Mouse (Mus musculus): Measurements from ENCODE around the gene Mcf2l.

The Mcf2l gene

DNA sequence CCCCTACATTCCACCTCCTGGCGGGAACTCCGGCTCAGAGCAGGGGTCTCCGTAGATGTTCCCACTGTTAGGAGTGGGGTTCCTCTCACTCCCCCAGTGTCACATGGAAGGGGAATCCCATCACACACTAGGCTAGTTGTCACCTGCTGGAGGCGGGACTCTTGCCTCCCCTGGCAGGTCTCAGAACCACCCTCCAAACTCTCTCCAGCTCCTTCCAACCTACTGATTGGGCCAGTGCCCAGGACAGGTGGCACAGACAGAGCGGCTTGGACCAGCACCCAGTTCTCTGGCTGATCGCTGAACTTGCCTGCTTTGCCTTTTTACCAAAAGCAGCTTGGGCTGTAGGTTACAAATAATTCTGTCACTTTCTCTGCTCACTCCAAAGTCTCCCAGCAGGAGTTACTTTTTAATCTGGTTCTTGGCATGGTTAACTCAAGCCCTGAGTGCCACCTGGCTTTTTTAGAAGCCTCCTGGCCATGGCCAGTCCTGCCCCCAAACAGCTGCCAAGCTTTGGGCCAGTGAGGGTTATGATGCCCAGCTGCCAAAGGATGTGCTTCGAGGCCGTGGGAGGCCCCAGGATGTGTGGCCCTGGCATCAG is 687 bp downstream of the Mcf2l start:
- DNase-seq (ENCODE audit: low spot score): no peak

DNA sequence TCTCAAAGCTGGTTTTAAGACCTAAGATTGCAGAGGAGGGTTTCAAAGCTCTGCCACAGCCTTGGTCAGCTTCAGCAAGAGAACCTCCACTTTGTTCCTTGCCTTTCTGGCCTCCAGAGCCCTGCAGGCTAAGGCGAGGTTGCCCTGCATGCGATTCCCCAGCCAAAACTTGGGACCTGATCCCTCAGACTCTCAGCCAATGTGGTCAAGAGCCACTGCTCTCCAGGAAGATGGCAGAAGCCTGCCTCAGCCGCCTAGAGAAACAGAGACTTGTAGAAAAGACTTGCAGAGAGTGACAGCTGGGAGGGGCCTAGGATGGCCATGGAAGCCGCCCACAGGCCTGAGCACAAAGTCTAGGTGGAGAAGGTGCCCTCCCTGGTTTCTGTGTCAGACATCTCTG is 1.4 kb downstream of the Mcf2l start:
- no peak for DNase-seq (ENCODE audit: low spot score)

DNA sequence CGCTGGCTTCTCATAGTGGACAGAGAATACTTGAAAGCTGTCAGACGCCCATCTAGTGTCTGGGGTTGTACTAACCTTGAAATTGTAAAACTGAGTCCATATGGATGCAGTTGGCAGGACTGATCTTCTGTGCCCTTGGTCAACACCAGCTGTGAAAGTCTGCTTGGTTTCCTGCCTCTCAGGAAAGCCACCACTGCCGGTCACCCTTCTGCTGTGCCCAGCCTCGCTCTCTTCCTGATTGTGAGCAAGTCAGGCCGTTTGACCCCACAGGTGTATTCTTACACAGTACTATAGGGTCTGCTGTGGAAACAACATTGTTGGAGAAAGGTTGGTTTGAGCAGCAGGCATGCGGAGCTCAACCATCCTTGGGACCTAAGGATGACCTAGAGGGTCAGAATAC is 3.5 kb downstream of the Mcf2l start:
- no peak for DNase-seq (ENCODE audit: low spot score)

DNA sequence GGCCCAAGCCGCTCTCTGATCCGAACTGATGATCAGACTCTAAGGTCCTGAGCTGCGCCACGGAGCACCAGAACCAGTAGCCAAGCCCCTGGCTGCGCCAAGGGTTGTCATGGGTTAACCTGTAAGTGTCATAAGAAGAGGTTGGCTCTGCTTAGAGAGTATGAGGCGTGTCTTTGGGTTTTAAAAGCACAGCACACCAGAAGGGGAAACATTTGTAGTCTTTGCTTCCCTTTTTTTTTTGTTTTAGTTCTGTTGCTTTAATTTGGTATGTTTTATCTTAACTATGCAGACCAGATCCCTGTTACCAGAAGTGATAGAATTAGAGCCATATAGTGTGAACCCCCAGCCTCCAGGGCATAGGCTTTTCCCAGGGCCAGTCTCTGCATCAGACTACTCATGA is 6.6 kb downstream of the Mcf2l start:
- DNase-seq (ENCODE audit: low spot score): no peak

DNA sequence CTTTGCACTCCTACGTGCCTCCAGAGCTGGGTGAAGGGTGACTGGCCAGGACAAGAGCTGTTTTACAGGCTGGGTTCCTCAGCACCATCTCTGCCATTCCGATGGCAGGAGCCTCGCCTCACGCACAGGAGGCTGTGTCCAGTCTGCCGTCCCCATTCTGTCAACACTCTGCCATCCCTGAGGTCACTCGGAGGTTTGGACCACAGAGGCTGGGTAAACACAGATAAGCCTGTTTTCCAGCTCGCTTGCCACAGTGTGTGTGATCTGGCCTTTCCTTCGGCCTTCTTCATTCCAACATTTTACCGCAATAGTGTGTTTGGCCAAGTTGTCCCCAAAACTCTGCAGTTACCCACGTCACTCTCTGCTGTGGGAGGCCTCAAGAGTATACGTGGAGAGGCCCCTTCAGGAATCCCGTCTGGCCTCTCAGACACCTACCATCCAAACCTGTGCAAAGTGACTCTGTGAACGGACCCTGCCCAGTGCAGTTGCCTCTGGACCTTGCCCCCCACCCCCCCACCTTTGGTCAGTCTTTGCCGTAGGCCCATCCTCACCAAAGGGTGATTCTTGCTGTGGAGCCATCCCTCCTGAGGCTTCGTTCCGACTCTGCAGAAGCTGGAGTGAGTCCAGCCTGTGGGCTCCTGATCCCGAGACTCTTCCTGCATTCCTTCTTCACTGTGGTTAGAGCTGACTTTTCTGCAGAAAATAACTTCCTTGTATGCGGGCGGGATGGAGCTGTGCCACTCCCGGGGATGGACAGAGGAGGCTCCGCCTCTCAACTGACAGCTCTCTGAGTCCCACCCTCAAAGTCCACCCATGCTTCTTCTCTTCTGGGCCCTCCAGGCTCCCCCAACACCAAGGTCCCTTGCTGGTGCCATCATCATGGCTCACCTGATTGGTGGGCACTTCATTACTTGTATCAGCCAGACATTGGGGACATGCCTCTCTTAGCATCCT is 9.7 kb downstream of the Mcf2l start:
- DNase-seq (ENCODE audit: low spot score): no peak

DNA sequence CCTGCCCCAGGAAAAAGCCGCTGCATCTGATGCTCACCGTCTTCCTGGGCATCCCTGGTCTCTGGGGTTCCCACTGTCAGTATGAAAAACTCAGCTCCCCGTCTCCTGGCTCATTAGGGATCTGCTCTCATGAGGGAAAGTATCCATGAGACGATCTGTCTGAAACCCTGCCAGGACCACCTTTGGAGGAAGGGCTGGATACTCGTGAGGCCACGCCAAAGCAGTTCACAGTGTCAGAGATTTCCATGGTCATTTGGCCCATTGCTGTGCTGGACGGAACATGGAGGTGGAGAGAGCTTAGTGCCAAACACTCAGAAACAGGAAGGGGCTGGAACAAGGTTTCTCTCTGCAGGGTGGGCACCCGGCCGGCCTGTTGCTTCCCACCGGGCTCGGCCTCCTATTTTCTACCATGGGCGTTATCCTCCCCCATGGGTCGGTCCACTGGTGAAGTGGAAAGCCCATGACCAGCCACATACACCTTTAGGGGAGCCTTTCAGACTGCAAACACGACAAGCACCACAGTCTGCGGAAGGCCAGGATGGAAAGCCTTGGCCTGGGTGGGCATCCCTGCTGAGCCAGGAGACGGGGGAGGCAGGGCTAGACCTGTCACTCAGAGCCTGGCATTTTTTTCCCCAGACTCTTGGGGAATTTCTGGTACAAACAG is 14.3 kb downstream of the Mcf2l start:
- DNase-seq (ENCODE audit: low spot score): no peak

DNA sequence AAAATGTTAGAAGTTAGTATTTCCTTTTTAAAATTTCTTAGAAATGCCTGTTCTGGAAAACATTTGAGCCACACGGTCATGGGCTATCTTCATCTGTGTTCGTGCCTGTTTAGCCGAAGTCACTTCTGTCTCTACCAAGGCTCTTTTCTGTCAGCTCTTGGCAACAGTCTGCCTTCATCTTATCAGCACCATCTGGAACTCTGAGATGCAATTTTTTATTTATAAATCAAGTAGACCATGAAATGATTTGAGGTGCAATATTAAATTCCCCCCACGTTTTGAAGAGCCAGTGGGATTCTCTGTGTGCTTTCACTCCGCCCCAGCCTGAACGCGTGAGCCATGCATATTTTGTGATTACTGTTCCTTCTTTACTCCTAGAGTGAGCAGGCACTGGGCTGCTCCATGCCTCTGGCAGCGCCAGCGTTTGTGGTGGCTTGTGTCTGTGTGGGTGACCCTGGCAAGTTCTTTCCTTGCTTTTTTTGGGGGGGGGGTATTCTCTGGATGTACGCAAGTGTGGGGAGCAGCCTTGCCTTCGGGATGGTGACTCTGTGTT is 15.5 kb downstream of the Mcf2l start:
- no peak for DNase-seq (ENCODE audit: low spot score)

DNA sequence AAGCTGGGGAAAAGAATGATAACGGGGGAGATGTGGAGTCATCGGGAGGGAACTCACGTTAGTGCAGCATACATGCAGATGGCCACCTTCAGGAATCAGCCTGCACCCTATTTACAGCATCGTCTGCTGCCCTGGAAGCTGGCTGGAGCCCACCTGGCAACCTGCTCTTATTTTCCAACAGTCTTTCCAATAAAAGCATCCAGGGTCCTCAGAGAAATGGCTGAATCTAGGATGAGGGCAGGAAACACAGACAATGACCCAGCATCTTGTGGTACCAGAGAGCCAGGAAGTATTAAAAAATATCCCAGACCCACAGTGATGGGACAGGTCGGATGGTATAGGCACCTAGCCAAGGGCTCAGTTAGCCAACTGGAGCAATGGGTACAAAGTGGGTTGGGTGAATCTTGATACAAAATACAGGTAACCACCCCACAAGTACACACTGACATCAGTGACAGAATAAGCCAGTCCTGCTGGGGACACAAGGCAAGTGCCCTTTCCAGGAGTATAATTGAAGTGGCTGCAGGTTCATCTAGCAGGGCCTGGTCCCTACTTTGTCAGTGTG is 19.4 kb downstream of the Mcf2l start:
- no peak for DNase-seq (ENCODE audit: low spot score)

DNA sequence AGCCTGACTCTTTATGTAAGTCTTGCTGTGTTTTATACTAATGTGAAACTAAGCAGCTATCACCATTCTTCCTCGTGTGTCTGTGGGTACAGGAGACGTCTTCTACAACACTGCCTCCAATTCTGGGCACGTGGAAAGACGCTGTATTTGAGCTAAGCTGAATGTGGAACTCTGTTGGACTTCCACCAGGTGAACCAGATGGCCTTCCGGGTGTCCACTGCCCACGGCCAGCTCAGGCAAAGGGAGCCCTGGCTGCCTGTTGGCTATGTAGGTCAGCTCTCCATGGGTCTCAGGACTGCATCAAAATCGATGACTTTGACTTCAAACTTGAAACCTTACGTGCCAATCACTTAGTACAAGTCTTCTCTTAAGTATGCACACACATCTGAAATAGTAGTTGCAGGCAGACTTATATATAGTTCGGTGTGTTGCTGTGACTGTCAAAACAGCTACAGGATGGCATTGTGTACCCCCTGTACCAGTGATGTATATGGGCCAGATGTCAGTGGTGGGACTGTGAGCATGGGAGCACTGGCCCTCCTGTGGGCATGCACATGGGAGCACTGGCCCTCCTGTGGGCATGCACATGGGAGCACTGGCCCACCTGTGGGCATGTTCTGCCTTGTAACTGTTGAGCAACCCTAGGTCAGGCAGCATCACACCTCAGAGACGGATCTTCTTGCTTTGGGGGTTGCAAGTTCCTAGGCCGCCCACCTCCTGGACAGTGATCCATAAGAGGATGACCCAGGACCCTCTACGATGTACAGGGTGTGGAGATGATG is 20.4 kb downstream of the Mcf2l start:
- DNase-seq (ENCODE audit: low spot score): no peak

DNA sequence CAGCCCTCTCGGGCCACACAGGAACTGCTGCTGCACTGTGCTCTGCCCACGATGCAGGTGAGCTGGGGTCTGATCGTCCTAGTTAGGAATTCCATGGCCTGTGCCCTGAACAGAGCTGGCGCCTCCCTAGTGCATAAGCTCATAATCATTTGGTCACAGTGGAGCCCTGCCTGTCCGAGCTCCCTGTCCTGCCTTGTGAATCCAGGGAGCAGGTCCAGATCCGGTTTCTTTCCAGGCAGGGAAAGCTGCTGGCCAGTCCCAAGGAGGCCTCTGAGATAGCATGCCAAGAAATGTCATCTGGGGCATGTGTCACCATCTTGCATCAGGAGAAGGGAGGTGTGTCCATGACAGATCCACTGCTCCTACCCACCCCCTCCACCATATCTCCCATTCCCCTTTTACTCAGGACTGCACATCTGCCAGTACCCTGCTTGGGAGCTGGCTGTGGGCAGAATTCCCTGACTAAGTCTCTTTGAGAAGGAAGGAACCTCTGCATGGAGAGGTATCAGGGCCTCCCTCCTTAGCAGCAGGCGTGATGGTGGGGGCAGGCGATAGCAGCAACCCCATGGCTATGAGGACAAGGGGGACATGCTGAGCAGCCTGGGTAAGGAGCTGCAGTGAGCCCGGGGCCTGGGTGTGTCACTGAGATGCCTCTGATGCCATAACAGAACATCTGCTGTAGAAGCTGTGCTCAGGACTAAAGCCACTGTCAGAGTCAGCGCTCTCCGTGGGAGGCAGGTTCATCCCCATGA is 21.4 kb downstream of the Mcf2l start:
- DNase-seq (ENCODE audit: low spot score): no peak

DNA sequence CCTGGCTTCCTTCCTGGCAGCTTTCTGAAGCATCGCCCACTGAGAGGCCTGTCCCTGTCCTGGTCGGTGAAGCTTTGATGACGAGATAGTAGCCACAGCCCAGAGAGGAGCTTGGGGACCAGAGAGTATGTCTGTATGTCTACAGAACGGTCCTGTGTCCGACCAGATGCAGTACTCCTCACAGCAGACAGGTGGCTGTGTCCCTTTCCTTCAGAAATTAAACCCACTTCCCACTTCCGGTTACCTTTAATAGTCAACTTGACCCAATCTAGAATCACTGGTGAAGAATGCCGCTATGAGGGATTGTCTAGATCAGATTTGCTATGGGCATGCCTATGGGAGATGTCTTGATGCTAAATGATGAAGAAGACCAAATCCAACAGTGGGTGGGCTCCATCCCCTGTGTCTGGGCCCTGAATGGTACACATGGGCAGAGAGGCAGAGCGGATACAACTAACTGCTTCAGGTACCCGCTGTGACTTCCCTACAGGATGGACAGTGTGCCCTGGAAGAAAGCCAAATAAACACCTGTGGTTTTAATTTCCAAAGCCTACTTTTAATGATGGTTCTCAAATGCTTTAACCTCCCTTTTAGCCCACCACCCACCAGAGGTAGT is 22.0 kb downstream of the Mcf2l start:
- DNase-seq (ENCODE audit: low spot score): no peak

DNA sequence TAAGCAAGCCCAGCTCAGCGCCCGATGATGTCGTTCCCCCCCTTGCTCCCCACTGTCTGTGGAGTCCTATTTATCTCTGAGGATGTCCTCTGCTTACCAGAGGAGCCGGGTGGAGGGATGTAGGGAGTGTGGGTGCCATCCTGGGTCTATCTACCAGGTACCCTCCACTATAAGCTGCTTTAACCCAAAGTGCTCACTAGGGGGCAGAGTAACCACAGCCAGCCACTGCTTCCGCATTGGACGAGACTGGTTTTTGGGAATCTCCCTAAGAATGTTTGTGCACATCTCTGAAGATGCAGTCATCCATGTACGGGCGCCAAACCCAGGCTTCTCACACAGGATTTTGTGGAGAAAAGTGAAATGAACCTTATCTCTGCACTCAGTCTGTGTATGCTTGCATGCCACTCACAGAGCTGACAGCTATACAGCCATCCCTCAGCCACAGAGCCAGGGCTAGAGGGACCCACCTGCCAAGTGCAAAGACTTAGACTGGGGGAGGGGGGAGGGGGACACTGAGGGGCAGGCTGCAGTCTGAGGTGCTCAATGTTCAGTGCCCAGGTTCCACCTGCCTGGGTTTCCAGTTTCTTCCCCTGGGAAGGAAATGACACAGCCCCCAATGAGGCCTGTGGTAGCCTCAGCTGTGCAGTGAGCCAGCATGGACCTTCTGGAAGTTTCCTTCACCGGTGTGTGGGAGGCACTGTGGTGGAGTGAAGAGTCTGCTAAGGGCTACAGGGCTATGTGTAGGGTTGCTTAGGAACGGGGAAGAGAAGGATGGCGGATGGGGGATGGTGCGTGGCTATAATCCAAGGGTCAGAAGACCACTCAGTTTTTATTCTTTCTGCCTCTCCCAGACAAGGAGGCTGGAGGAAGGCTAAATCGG is 23.1 kb downstream of the Mcf2l start:
- DNase-seq (ENCODE audit: low spot score): peak; percentile 20

DNA sequence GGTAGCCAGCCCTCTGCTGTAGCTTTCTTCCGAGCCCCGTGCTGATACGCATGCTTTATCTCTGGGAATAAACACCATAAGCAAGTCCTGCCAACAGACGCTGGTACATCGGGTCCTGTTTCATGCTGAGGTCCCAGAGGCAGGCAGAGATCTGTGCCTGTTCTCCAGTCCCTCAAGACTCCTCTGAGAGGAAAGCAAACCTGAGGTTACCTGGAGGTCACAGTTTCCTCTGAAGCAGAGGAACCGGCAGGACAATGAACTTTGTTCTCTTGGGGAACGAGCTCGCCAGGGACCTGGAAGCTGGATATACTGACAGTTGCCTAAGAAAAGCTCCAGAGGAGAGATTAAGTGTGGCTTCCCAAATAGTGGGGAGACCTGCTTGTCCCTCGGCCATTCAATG is 24.2 kb downstream of the Mcf2l start:
- DNase-seq (ENCODE audit: low spot score): no peak

DNA sequence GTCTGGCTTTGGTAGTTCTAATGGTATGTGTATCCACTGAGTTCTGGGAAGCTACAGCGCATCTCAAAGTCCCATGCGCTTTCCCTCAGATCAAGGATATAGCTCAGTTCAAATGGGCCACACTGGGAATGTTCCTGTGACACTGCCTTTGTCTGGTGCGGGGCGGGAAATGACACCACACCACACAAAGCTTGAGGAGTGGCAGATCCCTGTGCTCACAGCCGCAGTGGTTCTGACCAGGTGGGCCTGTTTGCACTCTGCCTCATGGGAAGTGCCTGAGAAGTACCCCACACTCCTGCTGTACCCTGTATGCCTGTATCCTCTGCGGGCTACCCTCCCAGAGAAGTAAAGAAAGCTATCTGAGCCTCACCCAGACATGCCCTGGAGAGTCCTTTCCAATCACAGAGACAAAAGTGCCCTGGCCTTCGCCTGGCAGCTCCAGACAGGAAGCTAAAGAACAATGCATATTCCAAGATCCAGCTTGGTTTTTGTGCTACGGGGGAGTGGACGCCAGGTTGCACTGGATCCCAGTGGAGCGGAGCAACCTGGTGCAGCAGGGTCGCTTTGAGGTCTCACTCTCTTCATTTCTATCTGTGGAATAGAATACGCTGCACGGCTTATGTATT is 30.3 kb downstream of the Mcf2l start:
- no peak for DNase-seq (ENCODE audit: low spot score)

DNA sequence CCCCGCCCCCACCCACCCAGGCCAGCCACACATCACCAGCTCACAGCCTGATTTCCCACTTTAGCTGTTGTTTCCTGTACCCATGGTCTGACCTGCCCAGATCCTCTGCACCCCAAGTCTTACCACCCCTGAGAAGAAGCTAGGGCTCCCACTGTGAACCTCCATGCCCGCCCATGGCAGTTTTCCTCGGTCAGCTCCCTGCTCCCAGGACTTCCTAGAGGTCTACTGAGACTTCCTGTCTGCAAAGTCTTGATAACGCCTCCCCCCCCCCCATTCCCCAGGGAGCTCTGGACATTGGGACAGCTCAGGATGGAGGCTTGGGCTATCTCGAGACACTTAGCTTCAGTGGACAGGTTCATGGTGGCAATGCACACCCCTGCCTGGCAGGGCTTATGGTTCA is 31.5 kb downstream of the Mcf2l start:
- no peak for DNase-seq (ENCODE audit: low spot score)

DNA sequence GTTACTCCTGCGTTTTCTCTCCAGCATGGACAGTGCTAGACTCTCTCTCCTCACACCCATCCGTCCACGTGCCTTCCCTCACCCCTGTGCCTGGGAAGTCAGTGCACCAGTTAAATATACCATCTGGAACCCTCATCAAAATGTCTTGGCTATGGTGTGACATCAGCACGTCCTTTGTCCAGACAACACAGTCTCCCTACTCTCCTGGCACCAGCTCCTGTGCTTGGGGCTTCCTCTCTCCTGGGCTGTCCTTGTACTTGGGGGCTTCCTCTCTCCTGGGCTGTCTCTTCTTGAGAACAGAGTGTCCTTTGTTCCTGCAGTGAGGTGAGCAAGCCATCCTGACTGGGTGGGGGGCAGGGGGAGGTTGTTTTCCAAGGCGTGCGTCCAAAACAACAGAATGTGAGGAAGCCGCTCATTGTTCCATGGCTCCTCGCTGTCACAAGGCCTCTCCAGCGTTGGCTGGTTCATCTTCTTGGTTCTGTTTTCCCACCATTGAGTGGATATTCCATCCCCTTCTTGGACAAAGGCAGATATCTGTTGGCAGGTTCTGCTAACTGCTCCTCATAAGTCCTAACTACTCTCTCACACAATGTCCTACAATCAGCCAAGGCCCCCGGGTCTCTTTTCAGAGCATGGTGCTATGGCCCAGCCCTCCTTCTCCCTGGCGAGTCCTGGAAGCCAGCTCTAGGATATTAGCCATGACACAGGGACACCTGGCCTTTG is 32.2 kb downstream of the Mcf2l start:
- no peak for DNase-seq (ENCODE audit: low spot score)

DNA sequence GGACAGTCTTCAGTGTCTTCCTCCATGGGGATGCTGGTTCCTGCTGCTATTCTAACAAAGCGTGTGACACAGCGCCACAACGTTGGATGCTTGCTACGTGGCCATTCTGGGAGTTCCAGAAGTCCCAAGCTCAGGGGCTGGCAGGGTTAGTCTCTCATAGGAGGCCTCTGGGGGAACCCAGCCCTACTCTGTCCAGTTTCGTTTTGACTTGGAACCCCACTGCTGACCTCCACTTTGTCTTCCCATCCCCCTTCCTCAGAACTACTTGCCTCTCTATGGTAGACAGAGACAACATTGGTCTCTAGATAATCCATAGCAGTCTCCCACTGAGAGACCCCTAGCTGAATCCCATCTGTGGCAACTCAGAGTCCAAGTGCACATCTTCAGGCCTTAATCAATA is 33.0 kb downstream of the Mcf2l start:
- no peak for DNase-seq (ENCODE audit: low spot score)

DNA sequence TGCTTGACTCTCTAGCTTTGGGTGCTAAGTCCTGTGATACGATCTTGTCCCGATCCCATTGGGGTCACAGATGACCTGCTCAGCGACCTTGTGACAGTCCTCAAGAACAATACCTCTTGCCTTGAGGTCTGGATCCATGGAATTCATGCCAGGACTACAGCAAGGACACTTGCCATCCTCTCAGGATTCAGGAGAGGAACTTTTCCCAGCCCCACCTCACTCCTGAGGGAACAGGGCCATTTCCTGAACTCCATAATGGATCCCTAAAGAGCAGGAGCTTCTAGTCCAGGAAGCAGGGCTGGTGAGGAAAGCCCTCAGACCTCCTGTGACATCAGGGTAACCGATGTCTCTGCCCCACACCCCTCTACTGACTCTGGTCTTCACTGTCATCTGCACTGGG is 34.1 kb downstream of the Mcf2l start:
- DNase-seq (ENCODE audit: low spot score): no peak

Data from urinary bladder, postnatal 25 days (tissue).